Comparison of ENCODE assay signal across 23 mouse cellular contexts in genomic region chr11:50628915-50629314, GRCm38 (mm10). TPM values are rescaled to one million over a fixed set of nuclear protein-coding genes. Genes with fewer than 3 reads are reported as not detected.
A peak's percentile ranks its signal among the peaks of the same experiment; 100 is the strongest.
DNase-seq lines count a peak whose midpoint lies in the region; ATAC-seq and TF ChIP-seq lines count a peak whose summit lies in the region.
"Had no signal": no experiment of that assay in that cellular context is flagged by ENCODE, and none has a peak within 500 bp of the region (broad histone marks: within the 10 kb centered on the region; RNA-seq: fewer than 3 reads in every experiment).

No protein-coding gene starts in this region.

- H3K9me3 ChIP-seq in forebrain, embryonic 10.5 days: no peaks in the 10 kb centered on the region
- no peaks in the 10 kb centered on the region for H3K9me3 ChIP-seq in forebrain, postnatal 0 days (ENCODE audit: low read length)
- no peaks in the 10 kb centered on the region for H3K9me3 ChIP-seq in midbrain, embryonic 14.5 days (ENCODE audit: control insufficient read depth, low read length)
- no peaks in the 10 kb centered on the region for H3K9me3 ChIP-seq in midbrain, embryonic 10.5 days (replicated peaks)
- H3K9me3 ChIP-seq in hindbrain, postnatal 0 days (ENCODE audit: low read length): no peaks in the 10 kb centered on the region
- H3K9me3 ChIP-seq: embryonic facial prominence, embryonic 15.5 days; limb, embryonic 12.5 days; megakaryocyte, embryonic 14.5 days had no signal

- peak overlapping the region; percentile 36 for H3K27ac ChIP-seq in forebrain, embryonic 10.5 days
- no peak overlapping the region for H3K27ac ChIP-seq in forebrain, postnatal 0 days (ENCODE audit: low read depth, low read length)
- no peak overlapping the region for H3K27ac ChIP-seq in midbrain, embryonic 14.5 days (replicated peaks; ENCODE audit: low read depth, low read length)
- H3K27ac ChIP-seq in midbrain, embryonic 10.5 days (replicated peaks): no peak overlapping the region
- no peak overlapping the region for H3K27ac ChIP-seq in hindbrain, postnatal 0 days
- H3K27ac ChIP-seq: embryonic facial prominence, embryonic 15.5 days; limb, embryonic 12.5 days; liver, embryonic 14.5 days had no signal

- intact Hi-C loops in gastrocnemius, postnatal 14 days (cut with DNase I; ENCODE audit: low total_unique reads): no loop called here

- no peak overlapping the region for H3K4me2 ChIP-seq in forebrain, postnatal 0 days (ENCODE audit: low read depth)
- H3K4me2 ChIP-seq in midbrain, embryonic 14.5 days (ENCODE audit: low read length): no peak overlapping the region
- no peak overlapping the region for H3K4me2 ChIP-seq in hindbrain, postnatal 0 days (ENCODE audit: low read depth, low read length)
- H3K4me2 ChIP-seq: embryonic facial prominence, embryonic 15.5 days; heart, embryonic 11.5 days; limb, embryonic 12.5 days had no signal

- WGBS in forebrain, embryonic 10.5 days: 40% methylated on average over 3 of the region's 3 CpGs
- 24% methylated on average over 3 of the region's 3 CpGs for WGBS in forebrain, postnatal 0 days
- WGBS in midbrain, embryonic 14.5 days: 40% methylated on average over 3 of the region's 3 CpGs
- WGBS in midbrain, embryonic 10.5 days: 54% methylated on average over 3 of the region's 3 CpGs
- WGBS in hindbrain, postnatal 0 days: 34% methylated on average over 3 of the region's 3 CpGs

- no peak overlapping the region for H3K9ac ChIP-seq in forebrain, postnatal 0 days
- no peak overlapping the region for H3K9ac ChIP-seq in midbrain, embryonic 14.5 days (replicated peaks; ENCODE audit: low read length)
- H3K9ac ChIP-seq in hindbrain, postnatal 0 days (replicated peaks; ENCODE audit: low read length): no peak overlapping the region
- H3K9ac ChIP-seq: embryonic facial prominence, embryonic 15.5 days; limb, embryonic 12.5 days; liver, embryonic 14.5 days had no signal

- H3K4me1 ChIP-seq in forebrain, embryonic 10.5 days: peaks cover 25% of the 10 kb centered on the region
- no peaks in the 10 kb centered on the region for H3K4me1 ChIP-seq in forebrain, postnatal 0 days (ENCODE audit: insufficient read depth)
- no peaks in the 10 kb centered on the region for H3K4me1 ChIP-seq in midbrain, embryonic 14.5 days (ENCODE audit: control insufficient read depth, insufficient read depth, low read length)
- H3K4me1 ChIP-seq in midbrain, embryonic 10.5 days: peaks cover 6% of the 10 kb centered on the region; the same call in 1 of the 2 replicates
- H3K4me1 ChIP-seq in hindbrain, postnatal 0 days (ENCODE audit: insufficient read depth, low read length): peaks cover 14% of the 10 kb centered on the region; the same call in 1 of the 2 replicates
- H3K4me1 ChIP-seq: megakaryocyte, embryonic 14.5 days had no signal

- H3K27me3 ChIP-seq in forebrain, embryonic 10.5 days (ENCODE audit: poor library complexity, severe bottlenecking): no peaks in the 10 kb centered on the region
- no peaks in the 10 kb centered on the region for H3K27me3 ChIP-seq in forebrain, postnatal 0 days (ENCODE audit: insufficient read depth, low read length)
- no peaks in the 10 kb centered on the region for H3K27me3 ChIP-seq in midbrain, embryonic 14.5 days (ENCODE audit: control insufficient read depth, insufficient read depth, low read length)
- no peaks in the 10 kb centered on the region for H3K27me3 ChIP-seq in midbrain, embryonic 10.5 days (ENCODE audit: low read depth, poor library complexity, severe bottlenecking)
- no peaks in the 10 kb centered on the region for H3K27me3 ChIP-seq in hindbrain, postnatal 0 days (ENCODE audit: insufficient read depth, low read length)
- H3K27me3 ChIP-seq: embryonic facial prominence, embryonic 15.5 days; limb, embryonic 12.5 days had no signal

- no peak for DNase-seq in forebrain, embryonic 10.5 days (ENCODE audit: extremely low spot score, low spot score)
- no peak for DNase-seq in forebrain, postnatal 0 days
- peak; percentile 16 for DNase-seq in midbrain, embryonic 14.5 days
- no peak for DNase-seq in midbrain, embryonic 10.5 days (ENCODE audit: low spot score)
- peak; percentile 42 for DNase-seq in hindbrain, postnatal 0 days (ENCODE audit: low spot score)
- DNase-seq in ovary, postnatal 14 days (ENCODE audit: low spot score): no peak
- no peak for DNase-seq in right cerebral cortex, adult 18-20 months
- no peak for DNase-seq in gastrocnemius, postnatal 14 days
- DNase-seq: cerebellum, adult 11 months; cerebellum, postnatal 14 days; embryo, embryonic 11 days; gastrocnemius, postnatal 36 days; heart, postnatal 14 days; lung, postnatal 10 days; right cerebral cortex, postnatal 4 days; thymus, postnatal 25 days had no signal

- no peak overlapping the region for H3K4me3 ChIP-seq in forebrain, embryonic 10.5 days
- no peak overlapping the region for H3K4me3 ChIP-seq in forebrain, postnatal 0 days (ENCODE audit: low read depth, low read length)
- no peak overlapping the region for H3K4me3 ChIP-seq in midbrain, embryonic 14.5 days (replicated peaks; ENCODE audit: low read depth, low read length)
- H3K4me3 ChIP-seq in midbrain, embryonic 10.5 days: no peak overlapping the region
- no peak overlapping the region for H3K4me3 ChIP-seq in hindbrain, postnatal 0 days (ENCODE audit: low read length)
- H3K4me3 ChIP-seq: embryonic facial prominence, embryonic 15.5 days; limb, embryonic 12.5 days; megakaryocyte, embryonic 14.5 days had no signal

- ATAC-seq in forebrain, postnatal 0 days: no peak
- ATAC-seq in midbrain, embryonic 14.5 days (ENCODE audit: low FRiP score, low TSS enrichment): no peak
- no peak for ATAC-seq in hindbrain, postnatal 0 days
- ATAC-seq: CD4-positive, CD25-positive, alpha-beta regulatory T cell, adult 4 months had no signal

- no peak for TF ChIP-seq CTCF in forebrain, postnatal 0 days (IDR thresholded peaks at IDR 0.05; ENCODE audit: low read depth)
- no peak for TF ChIP-seq CTCF in hindbrain, postnatal 0 days (IDR thresholded peaks at IDR 0.05; ENCODE audit: low read depth)

- no peaks in the 10 kb centered on the region for H3K36me3 ChIP-seq in forebrain, embryonic 10.5 days (replicated peaks)
- H3K36me3 ChIP-seq in forebrain, postnatal 0 days (ENCODE audit: insufficient read depth): no peaks in the 10 kb centered on the region
- no peaks in the 10 kb centered on the region for H3K36me3 ChIP-seq in midbrain, embryonic 14.5 days (ENCODE audit: control insufficient read depth, insufficient read depth, low read length)
- no peaks in the 10 kb centered on the region for H3K36me3 ChIP-seq in midbrain, embryonic 10.5 days
- H3K36me3 ChIP-seq in hindbrain, postnatal 0 days (ENCODE audit: insufficient read depth, low read length): no peaks in the 10 kb centered on the region
- H3K36me3 ChIP-seq: embryonic facial prominence, embryonic 15.5 days; G1E; limb, embryonic 12.5 days had no signal

RNA-seq across cellular contexts. Expression of gene Adamts2, which starts 27.0 kb away (rescaled TPM):
- 0.19 and 0.60 TPM in 2 replicates for polyA plus RNA-seq in forebrain, embryonic 10.5 days (2016; fragmentation: Nextera tagmentation; extraction: Ambion mirVana)
- total RNA-seq in forebrain, postnatal 0 days (2014; rRNA removed): 7.7 and 13.1 TPM in 2 replicates
- polyA plus RNA-seq in forebrain, postnatal 0 days (2015; fragmentation: Nextera tagmentation; extraction: Ambion mirVana): 4.1 and 4.4 TPM in 2 replicates
- polyA plus RNA-seq in midbrain, embryonic 14.5 days (2014; fragmentation: Nextera tagmentation; extraction: Ambion mirVana): 2.7 and 3.4 TPM in 2 replicates
- 0.41 and 1.0 TPM in 2 replicates for polyA plus RNA-seq in midbrain, embryonic 10.5 days (2016; fragmentation: Nextera tagmentation; extraction: Ambion mirVana)
- total RNA-seq in hindbrain, postnatal 0 days (2014; rRNA removed): 15.1 and 17.1 TPM in 2 replicates
- 4.8 and 5.8 TPM in 2 replicates for polyA plus RNA-seq in hindbrain, postnatal 0 days (2015; fragmentation: Nextera tagmentation; extraction: Ambion mirVana)
- 10 to 100 TPM; 19.0 to 26.6 TPM for total RNA-seq in gastrocnemius, postnatal 14 days (2021)
- polyA plus RNA-seq: CD4-positive, CD25-positive, alpha-beta regulatory T cell, adult 4 months; G1E had no signal

Comparison
In these comparisons a context has a peak if more than half of its experiments do, and no peak if none do; other contexts are left out.
1. DNase-seq: peak in midbrain, embryonic 14.5 days (single experiment) and hindbrain, postnatal 0 days (single experiment); none in forebrain, embryonic 10.5 days (single experiment), forebrain, postnatal 0 days (single experiment), midbrain, embryonic 10.5 days (single experiment), ovary, postnatal 14 days (single experiment), right cerebral cortex, adult 18-20 months (single experiment) and gastrocnemius, postnatal 14 days (single experiment).